Mouse (Mus musculus): ENCODE measurements around the gene AA986860.
A peak's percentile ranks its signal among the peaks of the same experiment; 100 is the strongest.

Gene AA986860

DNA sequence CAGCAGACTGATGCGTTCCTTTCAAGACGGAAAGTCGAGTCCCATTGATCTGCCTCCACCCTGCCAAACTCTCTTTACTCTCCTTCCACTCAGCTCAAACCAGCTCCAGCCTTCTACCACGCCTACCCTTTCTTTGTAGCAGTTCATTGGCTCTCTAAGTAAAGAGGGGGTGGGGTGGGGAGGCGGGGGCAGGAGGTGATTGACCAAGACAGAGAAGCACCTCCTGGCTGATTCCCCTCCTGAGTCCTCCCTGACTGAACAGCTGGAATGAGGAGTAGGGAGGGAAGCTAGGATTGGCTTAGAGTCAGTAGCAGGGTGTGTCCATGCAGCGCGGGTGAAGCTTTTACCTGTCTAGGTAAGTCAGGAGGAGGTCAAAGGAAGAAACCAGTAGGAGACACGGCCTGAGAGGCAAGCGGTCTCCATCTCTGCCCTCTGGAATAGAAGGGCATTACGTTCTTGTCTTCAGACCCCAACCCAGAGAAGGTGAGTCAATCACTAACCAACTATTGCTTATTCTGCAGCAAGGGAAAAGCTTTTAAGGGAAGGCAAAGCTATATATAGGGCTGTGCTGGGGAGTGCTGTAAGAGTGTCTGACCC lies at the start of gene AA986860:
TSS of gene AA986860 (plus strand) at position 236 of the 597 bp plus-strand sequence.
- no peak for DNase-seq (ENCODE audit: low spot score)

DNA sequence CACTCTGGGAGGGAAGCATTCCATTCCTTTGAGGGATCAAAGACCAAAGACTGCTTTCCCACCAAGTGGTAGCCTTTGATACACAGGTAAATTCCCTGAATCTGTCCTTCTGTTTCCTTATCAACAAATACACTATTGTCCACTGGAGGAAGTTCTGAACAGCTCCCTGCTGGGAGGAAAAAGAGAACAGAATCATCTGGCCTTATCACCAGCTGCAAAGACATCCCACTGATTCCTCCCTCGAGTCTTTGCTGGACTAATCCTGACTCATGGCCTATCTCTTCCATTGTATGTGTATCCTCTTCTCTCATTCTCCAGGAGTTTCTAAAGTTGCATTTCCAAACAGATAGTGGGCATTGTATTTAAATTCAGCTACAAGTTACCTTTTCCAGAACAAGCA lies 47.9 kb upstream of the AA986860 start:
- no peak for DNase-seq (ENCODE audit: low spot score)

DNA sequence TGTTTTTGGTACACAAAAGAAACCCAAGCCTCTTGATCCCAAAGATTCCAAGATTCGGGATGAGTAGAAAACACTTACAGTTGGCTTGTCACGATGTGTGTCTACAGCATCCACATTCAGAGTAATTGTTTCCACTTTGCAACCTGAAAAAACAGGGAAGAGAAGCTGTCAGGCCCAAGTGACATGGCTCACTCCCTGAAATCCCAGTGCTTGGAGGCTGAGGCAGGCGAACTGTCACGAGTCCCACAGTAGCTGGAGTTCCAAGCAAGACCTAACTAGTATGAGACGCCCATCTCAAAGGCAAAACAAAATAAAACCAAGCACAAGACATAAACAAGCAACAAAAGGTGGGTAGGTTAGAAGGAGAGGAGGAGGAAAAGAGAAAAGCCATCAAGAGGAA lies 33.2 kb upstream of the AA986860 start:
- no peak for DNase-seq (ENCODE audit: low spot score)

DNA sequence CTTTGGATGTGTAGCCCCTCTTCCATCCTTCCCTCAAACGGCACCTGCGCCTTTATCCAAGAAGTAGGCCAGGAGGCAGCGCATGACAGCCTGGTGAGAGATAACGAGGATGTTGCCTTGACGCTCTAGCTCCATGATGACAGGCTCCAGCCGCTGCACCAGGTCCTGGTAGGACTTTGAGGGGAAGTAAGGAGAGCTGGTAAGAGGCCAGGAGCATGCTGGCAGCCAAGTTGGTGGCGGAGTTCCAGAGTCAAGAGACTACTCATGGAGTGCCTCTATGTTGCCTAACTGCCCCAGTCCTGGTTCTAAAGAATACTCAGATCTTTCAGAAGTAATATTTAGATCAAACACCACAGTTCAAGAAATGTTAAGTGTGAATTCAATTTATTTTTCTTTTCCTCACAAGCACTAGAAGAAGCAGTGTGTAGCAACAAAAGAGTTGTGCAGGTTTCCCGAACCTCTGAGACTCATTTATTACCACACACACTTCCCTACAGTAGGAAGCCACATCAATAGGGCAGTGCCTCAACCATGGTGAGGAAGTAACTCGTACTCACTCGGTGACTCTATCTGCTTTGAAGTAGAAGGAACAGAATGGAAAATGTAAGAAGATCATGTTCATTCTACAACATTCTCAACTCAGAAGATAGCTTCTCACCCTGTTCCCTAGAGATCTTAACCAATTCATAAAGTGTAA lies 31.7 kb upstream of the AA986860 start:
- no peak for DNase-seq (ENCODE audit: low spot score)

DNA sequence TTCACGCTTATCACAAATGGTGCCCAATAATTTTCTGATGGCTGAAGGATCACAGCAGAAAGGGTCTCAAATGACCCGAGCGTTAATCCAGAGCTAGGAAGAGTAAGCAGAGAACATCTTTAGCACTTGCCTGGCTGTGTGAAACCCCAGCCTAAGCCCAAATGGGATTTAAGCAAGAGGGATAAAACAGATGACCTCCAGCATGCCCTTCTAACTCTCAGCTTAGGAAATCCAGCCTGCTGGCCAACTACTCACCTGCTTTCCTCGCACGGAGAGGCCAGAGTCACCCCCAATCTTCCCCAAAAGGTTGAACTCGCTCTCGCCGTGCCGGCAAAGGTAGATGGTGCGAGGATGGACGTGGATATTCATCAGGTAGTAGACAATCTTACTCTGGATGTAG lies 29.8 kb upstream of the AA986860 start:
- no peak for DNase-seq (ENCODE audit: low spot score)

DNA sequence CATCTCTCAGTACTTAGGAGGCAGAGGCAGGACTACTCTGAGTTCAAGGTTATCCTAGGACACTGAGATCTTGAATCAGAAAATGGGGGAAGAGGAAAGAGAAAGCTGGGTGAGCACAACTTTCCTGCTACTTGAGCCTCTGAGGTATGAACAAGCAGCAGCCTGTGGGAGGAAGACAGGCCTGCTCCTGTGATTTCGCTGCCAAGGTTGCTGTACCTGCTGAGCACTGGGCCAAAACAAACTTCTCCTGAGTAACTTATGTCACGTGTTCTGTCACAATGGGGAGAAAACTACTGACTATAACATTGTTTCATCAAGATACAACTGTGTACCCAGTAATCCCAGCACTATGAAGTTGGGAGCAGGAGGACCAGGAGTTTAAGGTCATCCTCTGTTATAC lies 28.2 kb upstream of the AA986860 start:
- no peak for DNase-seq (ENCODE audit: low spot score)

DNA sequence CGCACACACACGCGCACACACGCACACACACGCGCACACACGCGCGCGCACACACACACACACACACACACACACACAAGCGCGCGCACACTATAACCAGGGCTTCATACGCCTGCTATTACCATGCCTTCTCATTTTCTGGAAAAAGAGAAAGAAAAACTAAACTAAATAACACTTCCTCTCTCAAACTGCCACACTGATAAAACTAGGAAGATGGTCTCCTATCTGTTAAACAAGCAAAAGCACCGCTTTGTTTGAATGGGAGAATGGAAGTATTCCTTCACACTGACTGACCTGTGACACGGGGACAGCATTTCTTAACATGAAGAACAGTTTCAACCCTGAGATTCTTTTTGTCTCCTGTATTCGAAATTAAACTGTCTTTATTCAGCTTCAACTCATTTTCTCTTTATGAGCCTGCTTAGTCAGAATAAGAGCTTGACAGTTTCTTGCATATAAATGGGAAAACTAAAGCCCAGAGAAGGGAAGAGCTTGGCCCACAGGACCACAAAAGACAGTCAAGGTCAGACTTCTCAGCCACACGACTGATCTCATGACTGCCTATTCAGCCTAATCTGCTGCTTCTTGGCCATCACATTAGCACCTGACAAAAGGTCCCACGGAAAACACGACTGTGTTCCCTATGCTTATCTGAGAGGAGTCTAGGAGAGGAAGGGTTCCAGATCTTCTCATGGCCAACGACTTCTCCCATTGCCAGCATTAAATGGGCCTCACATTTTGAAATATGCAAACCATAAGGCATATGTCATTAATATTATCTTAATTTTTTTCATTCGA lies 21.3 kb upstream of the AA986860 start:
- no peak for DNase-seq (ENCODE audit: low spot score)

DNA sequence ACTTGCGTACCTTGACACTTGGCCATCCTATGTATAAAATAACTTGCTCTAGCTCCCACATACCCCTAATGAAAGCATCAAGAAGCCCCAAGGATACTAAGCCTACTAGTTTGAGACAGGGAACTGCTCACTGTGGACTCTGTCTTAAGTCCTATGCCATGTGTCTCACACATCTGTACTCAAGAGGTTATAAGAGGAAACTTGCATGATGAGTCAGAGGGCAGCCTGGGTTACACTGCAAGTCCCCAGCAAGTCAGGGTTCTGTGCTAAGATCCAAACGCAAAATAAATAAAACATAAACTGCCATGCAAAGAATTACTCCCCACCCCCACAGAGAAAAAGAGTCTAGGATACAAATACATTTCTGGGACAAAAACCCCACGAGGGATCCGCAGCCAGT lies 17.7 kb upstream of the AA986860 start:
- DNase-seq (ENCODE audit: low spot score): no peak

DNA sequence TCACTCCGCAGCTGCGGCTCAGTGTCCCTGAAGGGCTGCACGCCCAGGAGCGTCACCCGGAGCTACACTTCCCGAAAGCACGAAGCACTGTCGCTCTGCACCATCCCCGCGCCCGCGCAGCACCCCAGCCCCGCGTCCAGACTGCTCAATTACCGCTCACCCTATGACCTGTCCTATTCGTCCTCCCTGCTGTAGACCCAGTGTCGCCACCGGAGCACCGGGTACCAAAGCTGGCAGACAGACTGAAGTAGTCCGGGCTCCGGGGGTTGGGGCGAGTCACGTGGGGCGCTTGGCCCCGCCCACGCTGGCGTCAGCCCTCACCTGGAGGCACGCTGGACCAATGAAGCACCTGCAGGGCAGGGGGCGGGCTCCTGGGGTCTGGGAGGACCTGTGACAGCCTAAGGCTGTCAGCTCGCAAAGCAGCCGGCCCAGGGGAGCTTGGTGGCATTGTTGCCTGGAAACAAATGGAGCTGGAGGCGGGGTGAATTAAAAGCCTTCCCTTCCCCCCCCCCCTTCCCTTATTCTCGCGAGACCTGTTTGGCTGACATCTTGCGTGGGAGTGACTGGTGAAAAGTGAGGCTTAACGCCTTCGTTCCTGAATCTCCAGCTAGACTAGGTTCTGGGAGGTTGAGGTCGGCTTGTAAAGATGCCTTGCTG lies 16.1 kb upstream of the AA986860 start, which contains the start of gene Gm29427:
TSS of gene Gm29427 (minus strand) at position 239 of the 657 bp plus-strand sequence.
- peak; percentile 91 for DNase-seq (ENCODE audit: low spot score)

DNA sequence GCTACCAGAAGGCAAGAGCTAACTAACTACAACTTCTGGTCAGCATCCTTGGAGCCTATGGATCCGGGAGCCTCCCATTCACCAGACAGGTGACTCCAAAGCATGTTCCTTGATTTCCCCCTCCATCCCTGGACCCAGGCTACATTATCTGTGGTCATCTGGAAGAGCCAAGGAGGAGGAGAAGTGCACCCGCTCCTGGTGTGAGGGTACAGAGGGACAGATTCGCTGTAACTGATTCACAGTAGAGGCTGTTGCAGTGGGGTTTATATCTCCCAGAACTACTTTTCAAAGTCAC lies 15.6 kb upstream of the AA986860 start:
- no peak for DNase-seq (ENCODE audit: low spot score)

DNA sequence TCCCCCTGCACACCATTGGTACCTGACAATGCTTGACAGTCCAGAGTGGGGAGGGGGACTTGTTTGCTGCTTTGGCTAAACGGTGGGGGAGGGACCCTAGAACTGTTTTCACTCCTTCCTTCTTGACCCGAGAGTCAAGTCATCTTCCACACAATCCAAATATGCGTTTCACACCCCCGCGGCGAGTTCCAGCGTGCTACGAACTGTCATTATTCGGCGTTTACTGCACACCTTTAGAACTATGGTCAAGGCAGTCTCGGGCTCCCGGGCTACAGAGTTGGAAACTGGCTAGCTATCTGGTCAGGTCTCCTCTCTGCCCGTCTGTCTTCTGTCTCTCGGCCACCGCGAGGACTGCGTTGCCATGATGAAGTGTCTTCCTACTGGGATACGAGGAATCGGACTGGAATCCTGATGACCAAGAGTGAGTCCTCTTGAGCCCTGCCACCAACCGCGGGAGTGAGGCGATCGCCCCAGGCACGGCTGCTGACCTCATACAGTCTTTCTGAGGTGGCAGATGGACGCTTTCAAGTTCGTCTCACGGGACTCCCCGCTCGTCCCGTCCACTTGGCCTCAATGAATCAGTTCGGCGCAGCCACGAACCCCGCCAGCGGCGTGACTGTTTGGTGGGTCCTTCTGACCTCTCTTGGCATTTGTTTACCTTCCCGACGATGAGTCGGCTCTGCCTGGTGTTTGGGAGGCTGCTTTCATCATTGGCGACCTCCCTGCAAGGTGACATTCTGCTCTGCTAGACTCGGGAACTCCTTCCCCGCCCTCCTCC lies 15.1 kb upstream of the AA986860 start:
- DNase-seq (ENCODE audit: low spot score): peak; percentile 69

DNA sequence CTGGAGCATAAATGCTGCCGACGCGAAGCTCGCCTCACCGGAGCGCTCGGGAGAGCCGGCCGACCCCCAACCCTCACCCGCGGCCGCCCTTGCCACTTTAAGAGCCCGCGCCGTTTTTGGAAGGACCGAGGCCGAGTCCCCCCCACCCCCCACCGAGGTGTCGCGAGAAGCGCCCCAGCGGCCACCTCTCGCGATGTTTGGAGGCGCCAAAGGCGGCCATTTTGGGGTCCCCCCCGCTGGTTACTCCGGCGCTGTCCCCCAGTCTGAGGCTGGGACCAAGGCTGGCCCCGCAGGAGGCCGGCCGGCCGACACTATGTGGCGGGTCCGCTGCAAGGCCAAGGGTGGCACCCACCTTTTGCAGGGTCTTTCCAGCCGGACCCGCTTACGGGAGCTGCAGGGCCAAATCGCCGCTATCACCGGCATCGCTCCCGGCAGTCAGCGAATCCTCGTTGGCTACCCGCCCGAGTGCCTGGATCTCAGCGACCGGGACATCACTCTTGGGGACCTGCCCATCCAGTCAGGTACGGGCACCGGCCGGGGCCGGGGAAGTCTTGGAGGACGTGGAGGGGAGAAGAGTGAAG lies 14.4 kb upstream of the AA986860 start, which contains the start of gene Yod1:
TSS of gene Yod1 (plus strand) at position 37 of the 581 bp plus-strand sequence.
- DNase-seq (ENCODE audit: low spot score): peak; percentile 92

DNA sequence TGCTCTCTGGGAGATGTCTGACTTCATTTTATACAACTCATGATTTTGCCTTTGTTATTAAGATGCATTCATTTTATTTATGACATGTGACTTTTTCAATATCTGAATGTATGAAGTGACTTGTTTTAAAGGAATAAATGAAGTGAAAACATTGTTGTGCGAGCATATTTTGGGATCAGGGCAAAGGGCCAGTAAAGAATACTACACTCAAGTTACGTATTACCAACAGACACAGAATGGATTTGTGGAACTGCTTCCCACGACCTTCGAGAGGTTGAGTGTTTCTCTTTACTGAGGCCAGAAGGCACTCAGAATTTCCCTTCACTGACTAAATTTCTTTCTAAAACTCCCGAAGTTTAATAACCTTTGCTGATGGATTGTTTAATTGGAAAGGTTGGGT lies 7.6 kb upstream of the AA986860 start:
- DNase-seq (ENCODE audit: low spot score): no peak

DNA sequence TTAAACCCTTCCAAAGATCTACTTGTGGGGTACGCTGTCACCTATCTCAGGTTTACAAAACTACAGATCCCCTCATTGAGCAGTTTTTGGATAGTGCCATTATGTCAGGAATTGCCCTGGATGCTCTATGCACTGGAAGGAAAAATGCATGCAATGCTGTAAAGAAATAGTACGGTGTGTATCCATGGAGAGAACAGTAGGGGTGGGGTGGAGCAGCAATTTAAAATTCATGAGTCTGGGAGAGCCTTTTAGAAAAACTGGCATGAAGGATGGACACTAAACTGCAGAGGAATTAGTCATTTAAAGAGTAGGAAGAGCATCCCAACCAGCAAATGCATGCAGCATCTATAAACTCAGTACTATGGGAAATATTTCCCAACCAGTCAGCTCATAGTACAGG lies 5.4 kb upstream of the AA986860 start:
- no peak for DNase-seq (ENCODE audit: low spot score)

DNA sequence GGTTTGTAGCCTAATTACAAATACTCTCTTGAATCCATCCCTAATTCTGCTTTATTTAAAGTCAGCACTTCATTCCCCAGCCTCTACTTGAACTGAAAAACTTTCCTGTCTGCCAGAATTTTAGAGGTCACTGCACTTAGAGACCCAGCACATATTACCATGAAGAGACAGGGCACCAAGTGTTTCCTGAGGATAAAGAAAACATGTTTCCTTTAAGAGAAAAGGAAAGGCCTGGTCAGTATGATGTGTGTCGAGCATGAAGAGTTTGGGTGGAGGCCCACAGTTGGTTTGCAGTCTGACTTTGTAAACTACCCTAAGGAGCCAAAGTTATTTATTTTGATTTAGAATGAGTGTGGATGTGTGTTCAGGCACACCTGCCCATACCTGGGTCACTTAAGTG lies 3.7 kb upstream of the AA986860 start:
- no peak for DNase-seq (ENCODE audit: low spot score)

DNA sequence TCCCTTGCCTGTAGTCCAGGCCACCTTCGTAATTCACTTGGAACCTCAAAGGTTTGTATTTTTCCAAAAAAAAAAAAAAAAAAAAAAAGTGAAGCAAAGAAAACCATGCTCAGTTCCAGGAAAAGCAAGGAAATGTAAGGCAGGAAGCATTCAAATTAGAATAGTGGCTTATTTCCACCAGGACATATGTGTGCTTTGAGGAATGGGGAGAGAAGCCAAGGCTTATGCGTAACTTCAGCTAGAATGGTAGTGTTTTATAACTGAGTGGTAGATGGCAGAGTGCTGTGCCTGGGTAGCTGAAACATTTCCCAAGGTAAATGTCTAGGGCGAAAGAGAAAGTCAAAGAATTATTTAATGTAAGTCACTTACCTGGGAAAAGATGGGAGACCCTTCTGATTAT lies 3.1 kb upstream of the AA986860 start:
- no peak for DNase-seq (ENCODE audit: low spot score)

DNA sequence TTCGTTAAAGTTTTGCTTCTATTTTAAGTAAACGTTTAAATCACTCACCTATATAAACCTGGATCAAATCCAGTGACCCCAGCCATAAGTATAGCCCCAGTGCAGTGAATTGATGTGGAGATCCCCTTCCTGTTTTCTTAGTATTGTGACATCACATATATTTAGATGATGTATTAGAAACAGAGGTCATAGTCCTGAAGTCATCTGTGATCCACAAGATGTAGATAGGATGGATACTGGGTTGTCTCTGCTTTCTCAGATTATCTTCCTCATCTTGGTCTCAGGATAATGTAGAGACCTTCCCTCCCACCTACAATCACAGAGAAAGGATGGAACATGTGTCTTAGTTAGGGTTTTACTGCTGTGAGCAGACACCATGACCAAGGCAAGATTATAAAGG lies 2.6 kb upstream of the AA986860 start, which contains the start of gene Pfkfb2:
TSS of gene Pfkfb2 (minus strand) at position 101 of the 400 bp plus-strand sequence.
- no peak for DNase-seq (ENCODE audit: low spot score)

DNA sequence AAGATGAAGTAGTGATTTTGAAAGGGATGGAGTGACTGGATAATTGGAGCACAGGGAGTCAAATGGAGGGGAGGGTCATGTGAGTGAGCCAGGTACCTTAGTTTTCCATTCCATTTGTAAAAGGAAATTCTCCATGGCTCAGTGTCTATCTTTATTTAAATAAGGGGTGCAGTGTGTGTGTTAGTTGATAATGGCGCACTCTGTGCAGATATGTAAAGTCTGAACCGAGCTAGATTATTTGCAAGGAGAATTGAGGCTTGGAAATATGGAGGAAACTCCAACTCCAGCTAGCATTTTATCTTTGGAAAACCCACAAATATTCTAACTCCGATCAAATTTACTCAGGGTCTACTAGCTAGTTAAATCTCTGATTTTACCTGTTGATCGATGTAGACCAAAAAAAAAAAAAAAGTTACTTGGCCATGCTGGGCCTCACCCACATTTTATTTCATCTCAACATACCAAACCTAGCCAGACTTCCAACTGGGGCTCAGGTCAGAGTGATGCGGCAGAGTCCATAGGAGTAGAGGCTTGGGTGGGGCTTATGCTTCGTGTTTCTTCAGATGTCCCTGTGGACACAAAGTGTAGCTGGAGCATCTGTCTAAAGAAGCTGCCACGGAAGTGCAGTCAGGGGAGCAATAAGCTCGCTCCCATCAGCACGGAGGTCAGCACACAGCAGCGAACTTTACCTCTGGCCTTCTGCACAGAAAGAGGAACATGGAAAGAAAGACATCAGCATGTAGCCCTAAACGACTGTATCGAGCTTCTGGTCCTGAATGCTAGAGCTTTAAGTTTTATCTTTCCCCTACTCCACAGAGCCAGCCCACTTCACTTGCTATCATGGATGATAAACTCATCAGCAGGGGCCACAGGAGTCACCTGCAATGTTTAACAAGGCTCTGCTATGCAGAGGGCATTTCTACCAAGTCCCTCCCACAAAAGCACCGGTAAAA lies 1.2 kb downstream of the AA986860 start:
- DNase-seq (ENCODE audit: low spot score): no peak

DNA sequence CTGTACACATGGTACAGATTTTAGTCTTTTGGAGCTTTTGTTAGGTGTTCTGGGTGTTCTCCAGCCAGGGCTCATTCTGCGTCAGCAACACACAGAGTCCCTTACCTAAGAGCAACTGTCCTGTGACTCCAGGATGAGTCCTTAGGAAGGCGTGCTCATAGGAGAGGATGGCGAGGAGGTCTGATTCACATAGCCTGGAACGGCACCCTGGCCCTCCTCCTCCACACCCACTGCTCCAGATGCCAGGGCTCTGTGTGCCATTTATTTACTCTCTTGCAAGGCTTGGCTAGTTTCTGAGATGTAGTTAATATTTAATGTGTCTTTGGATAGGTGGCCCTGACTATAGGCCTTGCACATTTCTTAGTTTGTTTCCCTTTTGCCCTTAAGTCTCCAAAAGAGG lies 1.9 kb downstream of the AA986860 start:
- DNase-seq (ENCODE audit: low spot score): no peak

DNA sequence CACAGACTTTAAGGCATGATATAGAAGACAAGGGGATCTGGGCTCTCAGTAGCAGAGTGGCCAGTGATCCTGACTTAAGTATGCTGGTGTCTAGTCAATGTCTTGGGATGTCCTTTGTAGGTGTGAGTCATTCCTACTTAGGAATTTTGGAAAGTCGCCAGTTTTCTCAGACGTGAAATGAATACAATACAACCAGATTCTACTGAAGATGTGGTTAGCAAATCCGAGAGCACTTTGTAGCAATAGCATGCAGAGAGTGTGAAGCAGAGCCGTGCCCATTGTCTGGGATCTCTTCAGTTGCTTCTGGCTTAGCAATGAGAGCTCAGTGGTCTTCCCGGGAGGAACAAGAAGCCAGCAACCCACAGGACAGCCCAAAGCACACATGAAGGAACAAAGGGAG lies 2.7 kb downstream of the AA986860 start:
- DNase-seq (ENCODE audit: low spot score): no peak

Measured in MN1 (cell line).